19 mouse cellular contexts compared by ENCODE assay signal in the genomic region with DNA sequence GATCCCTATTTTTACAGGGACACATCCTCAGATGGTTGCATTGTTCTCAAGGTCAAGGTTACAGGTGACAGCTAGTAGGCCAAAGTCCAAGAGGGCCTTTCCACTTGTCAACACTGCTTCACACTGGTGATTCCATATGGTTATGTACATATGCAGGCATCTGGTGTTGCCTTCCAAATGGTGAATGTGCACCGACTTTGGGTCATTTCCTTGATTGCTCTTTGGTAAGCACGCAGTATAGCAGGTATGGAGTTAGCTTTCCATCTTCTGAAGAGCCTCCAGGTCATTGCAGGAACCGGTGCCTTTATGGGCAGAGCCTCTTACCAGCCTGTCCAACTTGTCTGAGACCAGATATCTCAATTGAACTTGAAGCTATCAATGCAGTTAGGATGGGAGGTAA. TPM values are rescaled to one million over a fixed set of nuclear protein-coding genes. Genes with fewer than 3 reads are reported as not detected.
A peak's percentile ranks its signal among the peaks of the same experiment; 100 is the strongest.
DNase-seq lines count a peak whose midpoint lies in the region; ATAC-seq and TF ChIP-seq lines count a peak whose summit lies in the region.
"Had no signal": no experiment of that assay in that cellular context is flagged by ENCODE, and none has a peak within 500 bp of the region (broad histone marks: within the 10 kb centered on the region; RNA-seq: fewer than 3 reads in every experiment).

No protein-coding gene starts in this region.

- no peak for ATAC-seq in heart, embryonic 14.5 days (ENCODE audit: insufficient number of reproducible peaks, insufficient read depth, low FRiP score, low read depth)
- 0 out of 2 replicates have a peak, but pooled peaks have one; percentile 33 for ATAC-seq in kidney, embryonic 15.5 days (replicated peaks; ENCODE audit: low FRiP score)
- peak; percentile 10 for ATAC-seq in liver, embryonic 13.5 days (ENCODE audit: low read depth)

- peaks cover 59% of the 10 kb centered on the region for H3K36me3 ChIP-seq in heart, embryonic 14.5 days (ENCODE audit: control insufficient read depth, insufficient read depth, low read length)
- H3K36me3 ChIP-seq in heart, adult 2 months (ENCODE audit: control insufficient read depth, insufficient read depth, low read length), result peaks cover 35% of the 10 kb centered on the region
- H3K36me3 ChIP-seq in kidney, embryonic 15.5 days, result peaks cover 58% of the 10 kb centered on the region
- H3K36me3 ChIP-seq in liver, embryonic 13.5 days, result peaks cover 62% of the 10 kb centered on the region

- no peak for TF ChIP-seq CTCF in heart, adult 2 months (IDR thresholded peaks at IDR 0.05)

- no peak overlapping the region for H3K9ac ChIP-seq in heart, embryonic 14.5 days (ENCODE audit: low read length)
- H3K9ac ChIP-seq in heart, adult 2 months (ENCODE audit: low read depth, low read length), result no peak overlapping the region
- H3K9ac ChIP-seq in kidney, embryonic 15.5 days, result no peak overlapping the region
- H3K9ac ChIP-seq in liver, embryonic 13.5 days, result no peak overlapping the region
- H3K9ac ChIP-seq: hindbrain, embryonic 13.5 days; limb, embryonic 15.5 days; midbrain, embryonic 15.5 days had no signal

- TF ChIP-seq EP300 in heart, adult 2 months (IDR thresholded peaks at IDR 0.05; ENCODE audit: insufficient read depth, low read depth, low read length), result no peak

- peak overlapping the region; percentile 7 to 45; a peak in 2 of 4 replicates for H3K27ac ChIP-seq in heart, embryonic 14.5 days (replicated peaks in 1 of 2; ENCODE audit: control insufficient read depth in 1 of 2, insufficient read depth in 1 of 2, low read depth in 2 of 2, low read length in 2 of 2)
- no peak overlapping the region for H3K27ac ChIP-seq in heart, adult 2 months
- no peak overlapping the region for H3K27ac ChIP-seq in kidney, embryonic 15.5 days
- no peak overlapping the region for H3K27ac ChIP-seq in liver, embryonic 13.5 days
- H3K27ac ChIP-seq: hindbrain, embryonic 13.5 days; limb, embryonic 15.5 days; midbrain, embryonic 15.5 days had no signal

- peaks cover 2% of the 10 kb centered on the region for H3K79me2 ChIP-seq in heart, adult 2 months (replicated peaks; ENCODE audit: control insufficient read depth, insufficient read depth, low read length)

- 72% methylated on average over 3 of the region's 3 CpGs for WGBS in heart, embryonic 14.5 days
- WGBS in heart, adult 2 months, result 63% methylated on average over 3 of the region's 3 CpGs
- WGBS in kidney, embryonic 15.5 days, result 76% methylated on average over 3 of the region's 3 CpGs
- WGBS in liver, embryonic 13.5 days (ENCODE audit: insufficient replicate concordance), result 74% methylated on average over 3 of the region's 3 CpGs

- intact Hi-C loops in heart, adult 2 months (cut with DNase I), result no loop called here

- no peak overlapping the region for H3K4me3 ChIP-seq in heart, embryonic 14.5 days (ENCODE audit: control insufficient read depth in 1 of 2, insufficient read depth in 1 of 2, low read depth in 1 of 2, low read length in 2 of 2)
- H3K4me3 ChIP-seq in heart, adult 2 months, result no peak overlapping the region
- H3K4me3 ChIP-seq in kidney, embryonic 15.5 days (replicated peaks), result no peak overlapping the region
- no peak overlapping the region for H3K4me3 ChIP-seq in liver, embryonic 13.5 days (replicated peaks)
- H3K4me3 ChIP-seq: hindbrain, embryonic 13.5 days; limb, embryonic 15.5 days; midbrain, embryonic 15.5 days had no signal

- H3K4me1 ChIP-seq in heart, embryonic 14.5 days (ENCODE audit: control insufficient read depth in 2 of 2, insufficient read depth in 2 of 2, low read length in 2 of 2), result peaks cover 4 to 62% of the 10 kb centered on the region in 2 experiments
- peaks cover 4% of the 10 kb centered on the region for H3K4me1 ChIP-seq in heart, adult 2 months (ENCODE audit: control insufficient read depth, insufficient read depth, low read length)
- H3K4me1 ChIP-seq in kidney, embryonic 15.5 days, result peaks cover 27% of the 10 kb centered on the region
- H3K4me1 ChIP-seq in liver, embryonic 13.5 days (replicated peaks), result peaks cover 31% of the 10 kb centered on the region

- TF ChIP-seq POLR2A in heart, adult 2 months (IDR thresholded peaks at IDR 0.05; ENCODE audit: insufficient read depth, low read depth, low read length), result no peak

- DNase-seq in heart, adult 2 months, result no peak
- no peak for DNase-seq in kidney, adult 8-10 months
- DNase-seq in ES-CJ7 (ENCODE audit: low read depth, low spot score), result peak; percentile 33
- no peak for DNase-seq in liver, embryonic 13.5 days
- no peak for DNase-seq in ovary, adult 18-20 months (ENCODE audit: low spot score)
- no peak for DNase-seq in frontal cortex, adult 2 months (ENCODE audit: extremely low spot score in 1 of 2, low spot score in 1 of 2)
- DNase-seq: adrenal gland, postnatal 10 days; B cell, adult 2 months; cerebellum, adult 11 months; cerebellum, postnatal 25 days; gastrocnemius, postnatal 14 days; kidney, adult 2 months; right cerebral cortex, postnatal 14 days; thymus, postnatal 14 days had no signal

- no peaks in the 10 kb centered on the region for H3K9me3 ChIP-seq in heart, embryonic 14.5 days (ENCODE audit: control insufficient read depth, low read length)
- H3K9me3 ChIP-seq in kidney, embryonic 15.5 days (replicated peaks), result no peaks in the 10 kb centered on the region
- H3K9me3 ChIP-seq in liver, embryonic 13.5 days (replicated peaks), result no peaks in the 10 kb centered on the region
- H3K9me3 ChIP-seq: hindbrain, embryonic 13.5 days; limb, embryonic 15.5 days; midbrain, embryonic 15.5 days had no signal

- no peak overlapping the region for H3K4me2 ChIP-seq in heart, embryonic 14.5 days (ENCODE audit: low read length)
- no peak overlapping the region for H3K4me2 ChIP-seq in kidney, embryonic 15.5 days
- H3K4me2 ChIP-seq in liver, embryonic 13.5 days, result no peak overlapping the region
- H3K4me2 ChIP-seq: hindbrain, embryonic 13.5 days; limb, embryonic 15.5 days; midbrain, embryonic 15.5 days had no signal

- H3K27me3 ChIP-seq in heart, embryonic 14.5 days (ENCODE audit: control insufficient read depth, insufficient read depth, low read length), result no peaks in the 10 kb centered on the region
- no peaks in the 10 kb centered on the region for H3K27me3 ChIP-seq in heart, adult 2 months (ENCODE audit: control insufficient read depth, insufficient read depth, low read length)
- H3K27me3 ChIP-seq in kidney, embryonic 15.5 days, result no peaks in the 10 kb centered on the region
- H3K27me3 ChIP-seq in liver, embryonic 13.5 days, result no peaks in the 10 kb centered on the region
- H3K27me3 ChIP-seq: hindbrain, embryonic 13.5 days; limb, embryonic 15.5 days; midbrain, embryonic 15.5 days had no signal

RNA-seq across cellular contexts. Expression of a gene that starts 6.8 kb away (rescaled TPM):
- 95.1 and 97.3 TPM in 2 replicates for polyA plus RNA-seq in heart, embryonic 14.5 days (2014; fragmentation: Nextera tagmentation; extraction: Ambion mirVana)
- total RNA-seq in heart, adult 2 months (2021), result 10 to 100 TPM; 57.1 to 57.3 TPM
- polyA plus RNA-seq in heart, adult 2 months (2012; rRNA removed), result 44.1 and 69.7 TPM in 2 replicates
- 168 and 169 TPM in 2 replicates for polyA plus RNA-seq in kidney, embryonic 15.5 days (2015; fragmentation: Nextera tagmentation; extraction: Ambion mirVana)
- polyA plus RNA-seq in liver, embryonic 13.5 days (2015; fragmentation: Nextera tagmentation; extraction: Ambion mirVana), result 63.6 and 67.9 TPM in 2 replicates
- polyA plus RNA-seq in frontal cortex, adult 2 months (2012; rRNA removed), result 302 and 335 TPM in 2 replicates

RNA-seq across cellular contexts. Expression of a gene that starts 7.1 kb away (rescaled TPM):
- 24.3 and 24.5 TPM in 2 replicates for polyA plus RNA-seq in heart, embryonic 14.5 days (2014; fragmentation: Nextera tagmentation; extraction: Ambion mirVana)
- total RNA-seq in heart, adult 2 months (2021), result 1 to 10 TPM; 8.4 to 8.8 TPM
- polyA plus RNA-seq in heart, adult 2 months (2012; rRNA removed), result 12.6 and 13.3 TPM in 2 replicates
- 48.1 and 48.7 TPM in 2 replicates for polyA plus RNA-seq in kidney, embryonic 15.5 days (2015; fragmentation: Nextera tagmentation; extraction: Ambion mirVana)
- 25.8 and 29.3 TPM in 2 replicates for polyA plus RNA-seq in liver, embryonic 13.5 days (2015; fragmentation: Nextera tagmentation; extraction: Ambion mirVana)
- 83.9 and 85.0 TPM in 2 replicates for polyA plus RNA-seq in frontal cortex, adult 2 months (2012; rRNA removed)

RNA-seq across cellular contexts. Expression of a gene that starts 53.8 kb away (rescaled TPM):
- 1.8 and 1.9 TPM in 2 replicates for polyA plus RNA-seq in heart, embryonic 14.5 days (2014; fragmentation: Nextera tagmentation; extraction: Ambion mirVana)
- 1 to 10 TPM; 1.1 to 1.2 TPM for total RNA-seq in heart, adult 2 months (2021)
- polyA plus RNA-seq in heart, adult 2 months (2012; rRNA removed), result 0.84 TPM in 1 of 2 replicates, not detected in the other
- 1.9 and 2.6 TPM in 2 replicates for polyA plus RNA-seq in kidney, embryonic 15.5 days (2015; fragmentation: Nextera tagmentation; extraction: Ambion mirVana)
- polyA plus RNA-seq in liver, embryonic 13.5 days (2015; fragmentation: Nextera tagmentation; extraction: Ambion mirVana), result 0.46 and 0.59 TPM in 2 replicates
- polyA plus RNA-seq in frontal cortex, adult 2 months (2012; rRNA removed), result 1.7 and 2.8 TPM in 2 replicates

RNA-seq across cellular contexts. Expression of a gene that starts 53.9 kb away (rescaled TPM):
- 83.0 and 95.2 TPM in 2 replicates for polyA plus RNA-seq in heart, embryonic 14.5 days (2014; fragmentation: Nextera tagmentation; extraction: Ambion mirVana)
- total RNA-seq in heart, adult 2 months (2021), result 10 to 100 TPM; 83.0 to 90.3 TPM
- 10.2 and 14.3 TPM in 2 replicates for polyA plus RNA-seq in heart, adult 2 months (2012; rRNA removed)
- polyA plus RNA-seq in kidney, embryonic 15.5 days (2015; fragmentation: Nextera tagmentation; extraction: Ambion mirVana), result 207 and 231 TPM in 2 replicates
- polyA plus RNA-seq in liver, embryonic 13.5 days (2015; fragmentation: Nextera tagmentation; extraction: Ambion mirVana), result 84.1 and 109 TPM in 2 replicates
- polyA plus RNA-seq in frontal cortex, adult 2 months (2012; rRNA removed), result 149 and 161 TPM in 2 replicates

Comparison
In these comparisons a context has a peak if more than half of its experiments do, and no peak if none do; other contexts are left out.
1. H3K27ac ChIP-seq: peak in heart, embryonic 14.5 days (2 of 2); none in heart, adult 2 months (single experiment), kidney, embryonic 15.5 days (single experiment) and liver, embryonic 13.5 days (single experiment).